Mouse (Mus musculus): ENCODE results near the gene Fasn.
"Not testable (repeated sequence)": the region's sequence is repeated elsewhere in the genome, so short reads cannot be mapped to it uniquely, and the experiment has no call there.

The Fasn gene

DNA sequence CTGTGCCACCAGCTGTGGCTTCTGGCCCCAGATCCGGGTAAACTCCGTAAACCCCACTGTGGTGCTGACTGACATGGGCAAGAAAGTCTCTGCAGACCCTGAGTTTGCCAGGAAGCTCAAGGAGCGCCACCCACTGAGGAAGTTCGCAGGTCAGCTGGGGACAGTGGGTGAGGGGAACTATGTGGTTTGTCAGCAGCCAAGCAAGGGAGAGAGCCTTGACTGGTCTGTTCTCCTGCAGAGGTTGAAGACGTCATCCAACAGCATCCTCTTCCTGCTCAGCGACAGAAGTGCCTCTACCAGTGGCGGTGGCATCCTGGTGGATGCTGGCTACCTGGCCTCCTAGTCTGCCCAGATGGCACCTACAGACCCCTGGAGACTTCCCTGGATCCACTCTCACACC, 57.3 kb downstream of the Fasn start:
- DNase-seq (ENCODE audit: extremely low spot score, low read depth, low spot score): not testable (repeated sequence)

DNA sequence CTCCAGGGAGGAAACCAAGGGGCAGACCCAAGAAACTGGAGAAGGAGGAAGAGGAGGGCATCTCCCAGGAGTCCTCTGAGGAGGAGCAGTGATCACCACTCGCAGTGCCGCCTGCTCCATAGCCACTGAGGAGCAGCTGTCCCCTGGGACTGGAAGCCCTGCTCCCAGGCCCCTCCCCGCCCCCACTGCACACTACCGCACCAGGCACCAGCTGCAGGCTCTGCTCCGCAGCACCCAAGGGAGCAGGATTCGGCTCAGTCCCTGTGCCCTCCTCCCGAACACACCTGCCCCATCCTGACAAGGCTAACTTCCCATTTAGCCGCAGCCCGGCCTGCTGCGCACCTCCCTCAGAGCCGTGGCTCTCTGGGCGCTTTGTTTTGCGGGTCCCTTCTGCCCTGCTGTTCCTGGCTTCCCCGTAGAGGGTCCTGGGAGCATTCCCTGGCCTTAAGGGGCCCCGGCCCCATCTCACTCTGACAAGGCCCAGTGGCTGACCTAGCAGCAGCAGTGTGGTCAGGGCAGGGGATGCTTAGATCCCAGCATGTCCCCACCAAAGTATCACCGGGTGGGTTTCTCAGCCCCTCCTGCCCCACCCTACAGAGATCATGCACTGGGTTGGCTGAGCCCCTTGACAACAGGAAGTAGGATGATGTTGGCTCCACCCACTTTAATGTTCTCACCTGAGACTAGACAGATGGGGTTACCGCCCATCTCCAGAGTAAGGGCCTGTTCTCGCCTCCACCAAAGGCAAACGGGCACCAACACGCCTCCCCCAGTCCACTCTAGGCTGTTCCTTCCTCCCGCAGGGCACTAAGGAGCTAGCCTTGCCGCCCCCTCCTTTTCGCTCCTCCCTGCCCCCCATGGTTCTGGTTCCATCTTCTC, 61.0 kb downstream of the Fasn start:
- not testable (repeated sequence) for DNase-seq (ENCODE audit: extremely low spot score, low read depth, low spot score)

- DNase-seq (ENCODE audit: extremely low spot score, low read depth, low spot score): not testable (repeated sequence)
Observed at GRCm38 (mm10) chr11:120762672-120763041, 61.7 kb downstream of the Fasn start, which contains the start of gene Hmga1b. Gene Hmga1b (plus strand): TSS chr11:120762794.

DNA sequence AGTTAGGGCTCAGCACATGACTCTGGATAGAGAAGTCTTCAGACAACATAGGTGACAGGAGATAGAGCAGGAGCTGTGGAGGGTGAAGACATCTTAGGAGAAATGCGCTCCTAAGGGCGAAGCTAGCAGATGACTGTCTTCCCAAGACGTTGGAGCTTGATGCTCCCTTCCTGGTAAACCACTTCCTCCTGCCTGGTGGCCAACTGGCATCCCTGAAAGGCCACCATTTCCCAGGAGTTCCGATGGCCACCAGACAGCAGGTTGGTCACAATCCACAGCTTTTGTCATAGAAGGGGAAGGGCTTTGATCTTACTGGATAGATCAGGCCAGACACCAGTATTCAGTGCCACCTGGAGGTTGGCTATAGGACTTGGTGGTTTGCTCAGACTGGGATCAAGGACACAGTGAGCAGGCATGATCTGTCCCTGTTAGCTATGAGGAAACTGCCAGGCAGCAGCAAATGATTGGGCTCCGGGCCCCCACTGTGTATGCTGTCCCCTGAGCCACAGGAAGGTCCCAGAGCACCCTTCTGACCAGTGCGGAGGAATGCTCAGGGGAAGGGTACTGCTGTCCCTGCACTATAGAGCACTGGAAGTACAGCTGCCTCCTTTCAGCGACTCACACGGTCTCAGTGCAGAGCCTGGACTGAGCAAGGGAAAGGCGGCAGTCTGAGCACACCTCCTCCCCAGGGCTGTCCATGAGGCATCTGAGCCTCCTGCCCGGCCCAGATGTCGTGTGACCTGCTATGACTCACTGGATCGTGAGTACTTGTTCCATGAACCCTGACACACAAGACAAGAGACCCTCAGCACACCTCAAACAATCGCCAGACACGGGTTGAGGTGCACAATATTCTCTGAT, 62.3 kb downstream of the Fasn start:
- no peak for DNase-seq (ENCODE audit: extremely low spot score, low read depth, low spot score)

DNA sequence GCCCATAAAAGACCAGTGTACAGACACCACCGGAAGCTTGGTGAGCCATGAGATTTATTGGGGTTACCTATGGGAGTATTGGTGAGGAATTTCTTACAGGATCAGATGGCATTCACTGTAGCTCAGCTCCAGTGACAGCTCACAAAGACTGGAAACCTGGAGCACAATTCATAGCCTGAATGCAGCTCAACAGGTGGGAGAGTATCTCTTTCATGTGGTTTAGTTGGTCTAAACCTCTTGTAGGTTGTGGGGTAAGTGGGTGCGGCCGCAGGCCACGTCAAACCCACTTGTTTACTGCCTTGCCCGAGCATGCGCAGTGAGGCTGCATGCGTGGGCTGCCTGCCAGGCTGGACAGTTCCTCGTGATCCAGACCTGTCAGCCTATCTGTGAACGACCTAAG, 64.1 kb downstream of the Fasn start:
- no peak for DNase-seq (ENCODE audit: extremely low spot score, low read depth, low spot score)
